ENCODE assay signal across 9 mouse cellular contexts in the genomic region with DNA sequence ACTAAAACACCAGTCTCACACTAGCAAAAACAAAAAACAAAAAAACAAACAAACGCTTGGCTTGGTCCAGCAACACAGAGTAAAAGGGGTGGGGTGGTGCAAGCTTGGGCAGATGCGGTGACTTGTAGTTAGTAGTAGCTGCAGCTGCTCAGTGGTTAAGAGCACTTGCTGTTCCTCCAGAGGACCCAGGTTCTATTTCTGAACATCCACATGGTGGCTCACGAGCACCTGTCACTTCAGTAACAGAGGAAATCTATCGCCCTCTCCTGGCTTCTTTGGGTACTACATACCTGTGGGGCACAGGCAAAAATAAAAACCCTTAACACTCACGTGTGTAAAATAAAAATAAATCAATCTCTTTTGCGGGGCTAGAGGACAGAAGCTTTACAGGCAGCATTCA. TPM values are rescaled to one million over a fixed set of nuclear protein-coding genes. Genes with fewer than 3 reads are reported as not detected.
A peak's percentile ranks its signal among the peaks of the same experiment; 100 is the strongest.
DNase-seq lines count a peak whose midpoint lies in the region; ATAC-seq and TF ChIP-seq lines count a peak whose summit lies in the region.
"Had no signal": no experiment of that assay in that cellular context is flagged by ENCODE, and none has a peak within 500 bp of the region (broad histone marks: within the 10 kb centered on the region; RNA-seq: fewer than 3 reads in every experiment).

No protein-coding gene starts in this region.

- 29% methylated on average over 6 of the region's 6 CpGs for WGBS in heart, embryonic 16.5 days

- H3K9ac ChIP-seq in heart, embryonic 16.5 days (ENCODE audit: low read length) = no peak overlapping the region

- H3K27me3 ChIP-seq in heart, embryonic 16.5 days (ENCODE audit: control insufficient read depth, insufficient read depth, low read length) = no peaks in the 10 kb centered on the region
- H3K27me3 ChIP-seq in myocyte (ENCODE audit: control insufficient read depth, insufficient read depth, insufficient read length) = no peaks in the 10 kb centered on the region

- peaks cover 6% of the 10 kb centered on the region for H3K36me3 ChIP-seq in heart, embryonic 16.5 days (ENCODE audit: control insufficient read depth, insufficient read depth)
- no peaks in the 10 kb centered on the region for H3K36me3 ChIP-seq in myocyte (ENCODE audit: control insufficient read depth, insufficient read depth)

- H3K4me3 ChIP-seq in heart, embryonic 16.5 days (ENCODE audit: low read length) = no peak overlapping the region
- no peak overlapping the region for H3K4me3 ChIP-seq in myocyte
- H3K4me3 ChIP-seq: erythroblast, embryonic 14.5 days had no signal

- no peak overlapping the region for H3ac ChIP-seq in myocyte (ENCODE audit: control insufficient read depth, insufficient read length)

- ATAC-seq in heart, embryonic 16.5 days (replicated peaks; ENCODE audit: extremely low read depth, insufficient read depth, low FRiP score) = peak; percentile 46; the same call in 1 of the 2 replicates
- ATAC-seq in CD4-positive, CD25-positive, alpha-beta regulatory T cell, adult 4 months = peak; percentile 37

- H3K27ac ChIP-seq in heart, embryonic 16.5 days (ENCODE audit: low read length) = no peak overlapping the region

- DNase-seq in heart, adult 11 months = no peak
- peak; percentile 73 for DNase-seq in adrenal gland, postnatal 14 days
- DNase-seq in fibroblast of lung, adult 2 months (ENCODE audit: low read depth) = peak; percentile 56
- peak; percentile 22 for DNase-seq in layer of hippocampus, adult 9-11 months
- DNase-seq in thymus, postnatal 25 days = peak; percentile 66

- TF ChIP-seq POLR2A in myocyte (IDR thresholded peaks at IDR 0.05; ENCODE audit: insufficient read length, low read depth) = no peak

- H3K4me2 ChIP-seq in heart, embryonic 16.5 days (ENCODE audit: low read depth, low read length) = no peak overlapping the region
- H3K4me2 ChIP-seq in myocyte (ENCODE audit: low read depth) = peak overlapping the region; percentile 53

- H3K79me2 ChIP-seq in myocyte (ENCODE audit: control insufficient read depth, insufficient read depth) = no peaks in the 10 kb centered on the region

- peaks cover 4% of the 10 kb centered on the region for H3K9me3 ChIP-seq in heart, embryonic 16.5 days (replicated peaks; ENCODE audit: control insufficient read depth, low read length)

- peaks cover 14% of the 10 kb centered on the region for H3K4me1 ChIP-seq in heart, embryonic 16.5 days (ENCODE audit: control insufficient read depth, insufficient read depth, low read length)

TF ChIP-seq in myocyte, 11 proteins besides CTCF, POLR2A, EP300 and RAD21:
- TF ChIP-seq REST (IDR thresholded peaks at IDR 0.05; ENCODE audit: insufficient read depth, insufficient read length) (no peak), MAX (IDR thresholded peaks at IDR 0.05; ENCODE audit: low read depth) (no peak), POLR2AphosphoS2 (IDR thresholded peaks at IDR 0.05; ENCODE audit: insufficient read length, low read depth) (no peak), USF1 (IDR thresholded peaks at IDR 0.05; ENCODE audit: low read depth) (no peak), E2F4 (IDR thresholded peaks at IDR 0.05; ENCODE audit: insufficient read depth) (no peak), TCF12 (IDR thresholded peaks at IDR 0.05; ENCODE audit: insufficient read depth, poor library complexity, severe bottlenecking) (peak; percentile 91), MYOG (IDR thresholded peaks at IDR 0.05; ENCODE audit: control insufficient read depth in 1 of 3, insufficient read depth in 1 of 3, insufficient read length in 2 of 3, low read depth in 2 of 3) (peak; percentile 63 to 97 (median 91)), MYOD1 (IDR thresholded peaks at IDR 0.05; ENCODE audit: control insufficient read depth in 1 of 3, insufficient read length in 2 of 3, low read depth in 2 of 3) (peak; percentile 91 to 96 (median 91)), TCF3 (IDR thresholded peaks at IDR 0.05; ENCODE audit: insufficient read length, low read depth) (peak; percentile 47), SRF (IDR thresholded peaks at IDR 0.05; ENCODE audit: control insufficient read depth, insufficient read length, low read depth) (no peak), CEBPB (IDR thresholded peaks at IDR 0.05; ENCODE audit: insufficient read depth, poor library complexity, severe bottlenecking) (no peak)

RNA-seq across cellular contexts. Expression of a gene that starts 23.8 kb away (rescaled TPM):
- polyA plus RNA-seq in heart, embryonic 16.5 days (2015; fragmentation: Nextera tagmentation; extraction: Ambion mirVana) = 15.0 and 17.3 TPM in 2 replicates
- not detected for polyA plus RNA-seq in CD4-positive, CD25-positive, alpha-beta regulatory T cell, adult 4 months (2017; shearing (Covaris generic))
- 0.68 and 0.74 TPM in 2 replicates for total RNA-seq in adrenal gland, postnatal 14 days (2021)
- 0.17 TPM for polyA plus RNA-seq in myocyte (2012; fragmentation: generic; extraction: Trizol)
- polyA plus RNA-seq: erythroblast, embryonic 14.5 days had no signal

RNA-seq across cellular contexts. Expression of a gene that starts 34.1 kb away (rescaled TPM):
- not detected in 2 replicates for polyA plus RNA-seq in heart, embryonic 16.5 days (2015; fragmentation: Nextera tagmentation; extraction: Ambion mirVana)
- polyA plus RNA-seq in CD4-positive, CD25-positive, alpha-beta regulatory T cell, adult 4 months (2017; shearing (Covaris generic)) = not detected
- not detected in 2 replicates for total RNA-seq in adrenal gland, postnatal 14 days (2021)
- polyA plus RNA-seq in myocyte (2012; fragmentation: generic; extraction: Trizol) = not detected
- polyA plus RNA-seq: erythroblast, embryonic 14.5 days had no signal

RNA-seq across cellular contexts. Expression of a gene that starts 38.8 kb away (rescaled TPM):
- polyA plus RNA-seq in heart, embryonic 16.5 days (2015; fragmentation: Nextera tagmentation; extraction: Ambion mirVana) = 6.8 and 24.5 TPM in 2 replicates
- 10 to 100 TPM; 22.4 to 46.0 TPM for polyA plus RNA-seq in CD4-positive, CD25-positive, alpha-beta regulatory T cell, adult 4 months (2017; shearing (Covaris generic))
- 103 and 135 TPM in 2 replicates for total RNA-seq in adrenal gland, postnatal 14 days (2021)
- 99.0 TPM for polyA plus RNA-seq in myocyte (2012; fragmentation: generic; extraction: Trizol)

Comparison
In these comparisons a context has a peak if more than half of its experiments do, and no peak if none do; other contexts are left out.
1. RNA of a gene that starts 23.8 kb away (polyA plus RNA-seq): 15.0 to 17.3 TPM in heart, embryonic 16.5 days; 0.17 TPM in myocyte (single experiment) and not detected in CD4-positive, CD25-positive, alpha-beta regulatory T cell, adult 4 months; every median in the first group is over 10 times any median in the second.